Mouse (Mus musculus) olfactory bulb, adult 2 months (tissue): ENCODE data around the gene BC067074. TPM values are rescaled to one million over a fixed set of nuclear protein-coding genes. Genes with fewer than 3 reads are reported as not detected.

ENCODE experiments used
- H3K27ac ChIP-seq: fragments of 200-500 bp; 2 replicates; pipeline ENCODE4 v1.5.1; 2012; ENCODE audit warnings: low read depth, low read length; ENCODE audit not compliant: insufficient read depth
- H3K4me1 ChIP-seq: fragments of 200-500 bp; 2 replicates; pipeline ENCODE4 v1.6.1; 2012; ENCODE audit warnings: low read length; ENCODE audit not compliant: control insufficient read depth, insufficient read depth
- H3K4me3 ChIP-seq: fragments of 200-500 bp; 2 replicates; pipeline ENCODE4 v1.5.1; 2012; ENCODE audit warnings: mild to moderate bottlenecking, low read depth, low read length, moderate library complexity; ENCODE audit not compliant: insufficient read depth
- CTCF ChIP-seq: fragments of 200-500 bp; IDR thresholded peaks from 2 replicates; pipeline ENCODE4 v1.5.1; 2012; ENCODE audit warnings: low read depth, mild to moderate bottlenecking, low read length, moderate library complexity; ENCODE audit not compliant: insufficient read depth
- POLR2A ChIP-seq: fragments of 200-500 bp; IDR thresholded peaks from 2 replicates; pipeline ENCODE4 v1.6.1; 2012; ENCODE audit warnings: mild to moderate bottlenecking, low read depth, low read length, moderate library complexity; ENCODE audit not compliant: insufficient read depth
- WGBS: fragments of 180-500 bp; shearing (Covaris S2); methylation state at CpG from one replicate; pipeline ENCODE4 v1.1.7; 2018; 5-methylcytosine and 5-hydroxymethylcytosine counted together
- polyA plus RNA-seq: library from polyadenylated mRNA; stranded (reverse); fragments of >200 nt; gene quantifications from 2 replicates; pipeline ENCODE4 v1.2.4, GENCODE M21; 2012; ENCODE audit warnings: low replicate concordance; ENCODE audit not compliant: missing spikeins, insufficient read depth, insufficient read length

The BC067074 gene
- polyA plus RNA-seq, 1 experiment = not detected

DNA sequence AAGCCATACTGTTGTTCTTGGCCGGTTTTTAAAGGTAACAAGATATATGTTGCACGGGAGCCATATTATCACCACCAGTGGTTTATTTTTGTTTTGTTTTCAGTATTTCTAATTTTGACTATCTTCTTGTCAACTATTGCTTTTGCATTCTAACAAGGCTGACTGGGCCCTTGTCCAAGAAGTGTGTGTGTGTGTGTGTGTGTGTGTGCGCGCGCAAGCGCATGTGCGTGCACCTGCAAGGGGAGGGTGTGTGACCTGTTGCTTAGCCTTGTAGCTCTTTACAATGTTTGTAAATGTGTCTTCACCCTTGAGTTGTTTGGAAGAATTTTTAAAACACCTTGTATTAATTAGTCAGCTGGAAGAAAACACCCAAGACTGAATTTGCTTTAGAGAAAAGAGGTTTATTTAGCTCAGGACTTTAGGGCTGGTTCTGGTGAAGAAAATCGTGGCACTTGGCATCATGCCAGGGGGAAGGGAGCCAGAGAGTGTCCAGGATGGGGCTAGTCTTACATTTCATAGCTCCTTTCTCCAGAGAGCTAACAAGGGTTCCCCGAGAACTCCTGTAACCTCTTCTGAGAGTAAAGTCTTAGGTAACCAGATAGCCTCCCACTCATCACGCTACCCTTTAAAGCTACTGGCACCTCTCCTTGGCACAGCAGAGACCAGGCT, 3.0 kb downstream of the BC067074 start:
- Histone ChIP-seq H3K4me3 (no peak overlapping the region), H3K4me1 (peaks cover 9% of the 10 kb centered on the region), H3K27ac (no peak overlapping the region)
- 71% methylated on average over 10 of the region's 10 CpGs for WGBS
- TF ChIP-seq CTCF = no peak
- no peak for TF ChIP-seq POLR2A

DNA sequence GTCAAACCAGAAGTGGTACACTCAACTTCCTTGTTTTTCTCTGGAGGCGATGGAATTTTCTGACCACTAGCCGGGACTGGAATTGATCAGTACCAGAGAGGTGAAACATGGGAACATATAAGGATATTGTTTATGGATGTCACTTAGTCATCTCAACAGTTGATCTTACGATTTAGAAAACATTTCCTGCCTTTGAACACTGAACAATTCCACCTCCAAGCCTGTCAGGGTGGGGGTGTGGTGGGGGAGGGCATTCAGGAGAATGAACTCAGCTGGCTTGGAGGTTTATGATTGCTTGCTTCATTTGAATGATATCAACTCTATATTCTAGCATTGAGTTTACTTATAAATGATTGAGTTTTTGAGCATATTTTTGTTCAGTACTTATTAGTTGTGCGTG, 13.6 kb downstream of the BC067074 start:
- Histone ChIP-seq H3K27ac (no peak overlapping the region), H3K4me1 (no peaks in the 10 kb centered on the region), H3K4me3 (no peak overlapping the region)
- TF ChIP-seq POLR2A (no peak), CTCF (no peak)
- WGBS = 88% methylated on average over 4 of the region's 4 CpGs

DNA sequence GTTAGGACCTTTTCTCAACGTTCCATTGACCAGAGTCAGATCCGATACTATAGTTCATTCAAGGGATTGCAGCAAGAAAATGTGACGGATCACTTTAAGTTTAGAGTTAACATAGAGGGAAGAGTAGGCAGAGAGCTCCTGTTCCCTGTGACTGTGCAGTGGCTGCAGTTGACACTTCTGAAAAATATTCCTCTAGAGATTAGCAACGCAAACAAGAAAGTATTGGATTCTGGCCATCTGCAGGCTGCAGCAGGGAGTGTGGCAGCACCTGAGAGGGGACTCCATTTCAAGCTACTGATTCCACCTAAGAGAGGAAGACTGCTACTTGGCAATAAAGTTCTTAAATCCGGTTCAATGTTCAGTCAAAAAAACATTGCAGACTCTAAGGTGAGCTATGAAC, 26.6 kb downstream of the BC067074 start:
- H3K4me3 ChIP-seq = no peak overlapping the region
- no peak overlapping the region for H3K27ac ChIP-seq
- TF ChIP-seq CTCF (no peak), POLR2A (no peak)
- WGBS = 93% methylated on average over 5 of the region's 5 CpGs
- no peaks in the 10 kb centered on the region for H3K4me1 ChIP-seq

DNA sequence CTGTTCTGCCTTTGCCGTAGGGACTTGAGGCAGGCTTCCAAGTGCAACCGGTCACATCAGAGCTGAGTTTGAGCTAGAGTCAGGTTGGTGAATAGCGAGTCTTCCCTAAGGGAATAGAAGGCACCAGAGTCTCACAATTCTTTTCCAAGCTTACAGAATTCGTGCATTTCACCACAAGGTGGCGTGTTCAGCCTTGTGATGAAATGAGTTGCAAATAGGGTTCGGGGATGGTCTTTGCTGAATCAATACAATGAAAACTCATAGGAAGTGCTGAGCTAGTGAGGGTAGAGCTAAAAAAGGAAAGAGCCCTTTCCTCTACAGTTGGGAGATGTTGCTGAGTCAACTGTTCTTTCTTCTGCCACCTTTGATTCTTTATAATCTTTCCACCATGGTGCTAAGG, 29.0 kb downstream of the BC067074 start:
- TF ChIP-seq CTCF (no peak), POLR2A (no peak)
- 12% methylated on average over 6 of the region's 6 CpGs for WGBS
- H3K4me1 ChIP-seq = no peaks in the 10 kb centered on the region
- H3K4me3 ChIP-seq = no peak overlapping the region
- no peak overlapping the region for H3K27ac ChIP-seq

DNA sequence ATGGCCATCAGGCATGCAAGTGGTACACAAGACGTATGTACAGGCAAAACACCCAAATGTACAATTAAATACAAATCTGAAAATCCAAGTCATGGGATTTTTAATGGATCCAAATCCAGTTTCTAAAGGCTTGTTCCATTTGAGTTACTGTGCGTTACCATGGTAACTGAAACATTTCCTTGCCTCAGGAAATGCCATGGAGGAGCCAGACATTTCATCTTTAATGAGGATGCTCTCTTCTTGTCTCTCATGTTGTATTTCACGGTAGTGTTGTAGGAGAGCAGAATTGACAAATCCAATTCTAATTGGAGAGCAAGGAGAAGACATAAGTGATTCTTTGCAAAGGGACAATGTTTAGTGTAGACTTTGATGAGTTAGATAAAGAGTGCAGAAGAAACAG, 31.3 kb downstream of the BC067074 start:
- 66% methylated on average over 3 of the region's 3 CpGs for WGBS
- no peak overlapping the region for H3K4me3 ChIP-seq
- TF ChIP-seq CTCF (no peak), POLR2A (no peak)
- no peaks in the 10 kb centered on the region for H3K4me1 ChIP-seq
- no peak overlapping the region for H3K27ac ChIP-seq

DNA sequence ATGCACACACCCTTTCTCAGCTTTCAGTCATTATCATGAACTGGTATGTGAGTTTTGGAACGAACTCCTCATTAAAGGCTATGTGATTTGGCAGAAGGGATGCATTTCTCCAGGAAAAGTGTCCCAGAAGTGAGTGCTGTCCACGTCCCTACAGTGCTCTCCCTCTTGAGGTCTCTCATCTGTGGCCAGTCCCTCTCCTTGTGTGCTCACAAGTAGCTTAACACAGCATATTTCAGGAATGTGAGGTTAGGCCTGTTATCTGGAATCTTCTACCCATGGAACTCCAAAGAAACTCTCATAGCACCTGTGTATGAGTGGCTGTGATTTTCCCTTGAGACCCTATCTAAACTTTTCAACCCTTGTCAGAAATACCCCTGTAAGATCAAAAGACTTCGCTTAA, 32.7 kb downstream of the BC067074 start:
- 77% methylated on average over 3 of the region's 3 CpGs for WGBS
- TF ChIP-seq POLR2A (no peak), CTCF (no peak)

DNA sequence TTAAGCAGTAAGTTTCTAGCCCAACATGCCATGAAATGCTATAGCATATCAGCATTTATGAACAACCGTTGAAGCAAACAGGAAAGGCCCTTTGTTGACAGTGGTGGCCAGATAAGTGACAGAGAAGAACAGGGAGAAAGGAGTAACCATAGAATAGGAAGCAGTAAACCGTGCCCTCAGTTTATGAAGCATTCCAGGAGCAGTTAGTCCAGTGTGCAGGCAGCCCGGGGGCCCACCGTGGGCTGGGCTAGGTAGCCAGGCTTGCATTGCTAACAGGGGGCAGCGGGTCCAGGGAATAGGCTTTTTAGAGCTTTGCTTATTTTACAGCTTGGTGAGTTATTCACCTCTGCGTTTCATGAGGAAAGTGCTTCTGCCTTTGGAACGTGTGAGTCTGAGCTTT, 39.3 kb downstream of the BC067074 start:
- H3K4me3 ChIP-seq = no peak overlapping the region
- H3K4me1 ChIP-seq = no peaks in the 10 kb centered on the region
- H3K27ac ChIP-seq = no peak overlapping the region
- no peak for TF ChIP-seq POLR2A
- no peak for TF ChIP-seq CTCF
- WGBS = 79% methylated on average over 7 of the region's 7 CpGs

More for the DNA sequence above, 32.7 kb downstream of the BC067074 start:
- Histone ChIP-seq H3K4me1 (no peaks in the 10 kb centered on the region), H3K27ac (no peak overlapping the region), H3K4me3 (no peak overlapping the region)

DNA sequence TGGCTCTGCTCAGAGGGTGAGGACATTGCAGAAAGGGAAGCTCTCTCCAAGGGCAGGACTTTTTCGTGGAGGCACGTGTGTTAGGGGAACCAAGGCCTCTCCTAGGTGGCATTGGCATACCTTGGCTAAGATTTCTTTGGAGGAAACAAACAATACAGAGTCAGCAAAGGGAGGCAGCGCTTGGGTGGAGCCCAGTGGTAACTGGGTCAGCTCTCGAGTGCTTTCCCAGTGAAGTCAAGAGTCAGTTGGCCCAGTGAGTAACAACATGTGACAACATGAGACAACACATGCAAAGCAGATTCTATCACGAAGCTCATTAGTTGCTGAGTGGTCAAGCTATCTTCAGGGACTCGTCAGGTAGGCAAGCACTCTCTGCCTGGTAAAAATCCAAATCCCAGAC, 40.4 kb downstream of the BC067074 start:
- WGBS = 90% methylated on average over 6 of the region's 6 CpGs
- TF ChIP-seq CTCF = no peak
- no peak for TF ChIP-seq POLR2A
- H3K4me3 ChIP-seq = no peak overlapping the region
- H3K4me1 ChIP-seq = no peaks in the 10 kb centered on the region
- H3K27ac ChIP-seq = no peak overlapping the region

DNA sequence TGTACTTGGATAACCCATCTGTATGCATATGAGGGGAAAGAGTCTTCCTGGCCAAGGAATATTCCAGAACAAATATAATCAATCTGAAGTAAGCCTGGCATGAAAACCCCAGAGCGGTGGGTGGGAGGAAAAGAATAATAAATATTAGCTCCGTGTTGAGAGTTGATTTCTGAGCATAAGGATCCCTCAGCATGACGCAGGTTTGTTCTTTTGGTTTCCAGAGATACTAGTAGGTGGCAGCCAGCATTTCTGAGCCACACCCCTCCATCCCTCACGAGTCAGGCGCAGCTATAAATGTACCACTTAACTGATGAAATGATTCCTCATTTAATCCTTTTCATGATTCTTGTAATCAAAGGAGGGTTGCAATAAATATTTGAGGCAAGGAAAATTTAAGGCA, 41.0 kb downstream of the BC067074 start:
- no peak overlapping the region for H3K4me3 ChIP-seq
- 79% methylated on average over 5 of the region's 5 CpGs for WGBS
- TF ChIP-seq POLR2A (no peak), CTCF (no peak)
- H3K4me1 ChIP-seq = no peaks in the 10 kb centered on the region
- no peak overlapping the region for H3K27ac ChIP-seq

DNA sequence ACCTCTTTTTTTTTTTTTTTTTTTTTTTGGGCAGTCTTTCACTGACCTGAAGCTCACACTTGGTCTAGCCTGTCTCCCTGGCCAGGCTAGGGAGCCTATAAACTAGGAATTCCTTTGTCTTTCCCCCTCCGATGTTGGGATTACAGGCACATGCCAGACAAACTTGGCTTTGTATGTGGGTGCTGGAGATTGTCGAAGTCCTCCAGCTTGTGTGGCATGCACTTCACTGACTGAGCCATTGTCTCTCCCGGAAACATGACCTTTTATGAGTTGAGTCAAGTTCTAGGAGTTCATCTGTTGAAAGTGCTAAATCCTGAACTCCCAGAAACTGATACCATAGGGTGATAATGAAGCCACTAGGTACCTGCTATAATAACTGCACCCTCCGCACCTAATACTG, 41.8 kb downstream of the BC067074 start:
- no peak overlapping the region for H3K4me3 ChIP-seq
- H3K27ac ChIP-seq = no peak overlapping the region
- H3K4me1 ChIP-seq = no peaks in the 10 kb centered on the region
- no peak for TF ChIP-seq POLR2A
- TF ChIP-seq CTCF = no peak
- WGBS = 78% methylated on average over 4 of the region's 4 CpGs
